Mouse (Mus musculus) thymus, postnatal 10 days (tissue): Measurements from ENCODE around the gene Eef2.

Experiments
- DNase-seq, 2 experiments: peaks; one replicate each; pipeline ENCODE4 v3.0.0; 2021; ENCODE audit warnings: low spot score in 2 of 2

Eef2 gene

DNA sequence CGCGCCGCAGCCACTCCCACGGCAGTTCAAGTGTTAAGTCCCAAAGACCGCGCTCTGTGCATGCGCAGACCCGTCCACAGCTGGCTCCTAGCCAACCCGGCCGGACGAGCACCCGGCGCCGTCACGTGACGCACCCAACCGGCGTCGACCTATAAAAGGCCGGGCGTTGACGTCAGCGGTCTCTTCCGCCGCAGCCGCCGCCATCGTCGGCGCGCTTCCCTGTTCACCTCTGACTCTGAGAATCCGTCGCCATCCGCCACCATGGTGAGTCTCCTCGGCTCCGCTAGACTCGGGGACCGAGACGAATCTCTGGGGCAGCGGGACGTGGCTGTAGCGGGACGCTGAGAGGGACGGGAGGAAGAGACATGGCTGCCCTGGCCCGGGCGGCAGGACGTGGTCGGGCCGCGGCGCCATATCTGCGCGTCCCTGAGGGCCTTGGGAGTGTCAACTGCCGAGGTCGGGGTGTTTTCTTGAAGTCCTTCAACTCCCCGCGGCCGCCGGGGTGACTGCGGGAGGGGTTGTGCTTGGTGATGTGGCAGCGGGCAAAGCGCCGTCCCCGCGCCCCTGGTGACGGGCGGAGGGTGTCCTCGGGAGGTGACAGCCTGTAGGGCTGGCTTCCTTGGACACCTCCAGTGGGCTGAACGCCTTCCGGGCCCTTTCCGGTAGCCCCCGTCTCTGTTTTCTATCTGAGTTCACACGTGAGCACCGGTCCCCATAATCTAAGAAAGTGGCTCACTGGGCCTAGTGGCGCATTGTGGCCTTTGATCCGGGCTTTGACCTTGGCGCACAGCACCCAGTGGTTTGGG is at the start of gene Eef2:
Gene Eef2 (plus strand): TSS at position 166 of the 806 bp plus-strand sequence.
- DNase-seq = peak; percentile 97 to 98

DNA sequence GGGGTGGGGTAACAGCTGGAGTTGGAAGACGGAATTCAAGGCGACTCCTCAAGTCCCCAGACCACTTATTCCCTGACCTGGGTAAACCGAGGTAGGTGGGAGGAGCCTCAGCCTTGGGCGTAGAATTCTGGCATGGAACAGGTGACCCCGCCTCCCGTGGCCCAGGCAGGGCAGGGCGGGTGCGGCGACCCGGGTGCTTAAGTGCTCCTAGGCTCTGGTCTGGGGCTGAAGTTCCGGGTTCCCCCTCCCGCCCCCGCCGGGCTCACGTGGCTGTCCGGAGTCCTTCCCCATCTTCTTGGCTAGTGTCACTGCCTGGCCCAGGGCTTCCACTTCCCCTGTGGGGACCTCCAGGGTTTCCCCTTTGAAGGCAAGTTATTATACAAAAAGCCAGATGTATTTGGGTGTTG is 42.2 kb upstream of the Eef2 start:
- DNase-seq = no peak

DNA sequence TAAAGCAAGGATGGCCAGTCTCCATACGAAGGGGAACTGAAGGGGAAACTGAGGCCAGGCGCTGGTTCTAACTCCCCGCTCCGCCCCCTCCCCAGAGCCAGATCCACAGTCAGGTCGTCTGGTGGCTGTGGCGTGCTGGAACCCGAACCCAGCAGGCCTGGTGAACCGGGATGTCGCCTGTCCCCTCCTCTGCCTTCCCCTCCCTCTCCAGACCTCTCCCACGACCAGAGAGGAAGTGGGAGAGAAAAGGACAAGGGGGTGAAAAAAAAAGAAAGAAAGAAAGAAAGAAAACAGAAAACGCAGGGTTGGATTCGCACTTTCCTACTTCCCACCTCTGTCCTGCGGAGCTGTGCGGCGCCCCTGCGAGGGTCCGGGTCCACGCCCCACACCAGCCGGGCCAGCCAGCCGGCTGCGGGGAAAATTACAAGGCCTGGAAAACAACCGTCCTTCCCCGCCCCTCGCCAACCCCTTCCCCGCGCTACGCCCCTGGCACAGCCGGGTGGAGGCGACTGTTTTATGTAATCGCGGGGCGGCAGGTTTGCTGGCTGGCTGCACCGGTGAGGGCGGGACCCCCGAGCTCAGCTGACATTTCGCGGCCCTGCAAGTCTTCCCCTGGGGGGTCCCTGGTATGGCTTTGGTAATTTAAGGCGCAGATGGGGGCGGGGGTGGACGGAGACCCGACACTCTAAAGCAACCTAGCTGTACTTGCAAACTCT is 41.3 kb upstream of the Eef2 start, which contains the start of gene Zbtb7a:
Gene Zbtb7a (plus strand): TSS at position 255 of the 716 bp plus-strand sequence.
- peak; percentile 25 to 36 for DNase-seq

DNA sequence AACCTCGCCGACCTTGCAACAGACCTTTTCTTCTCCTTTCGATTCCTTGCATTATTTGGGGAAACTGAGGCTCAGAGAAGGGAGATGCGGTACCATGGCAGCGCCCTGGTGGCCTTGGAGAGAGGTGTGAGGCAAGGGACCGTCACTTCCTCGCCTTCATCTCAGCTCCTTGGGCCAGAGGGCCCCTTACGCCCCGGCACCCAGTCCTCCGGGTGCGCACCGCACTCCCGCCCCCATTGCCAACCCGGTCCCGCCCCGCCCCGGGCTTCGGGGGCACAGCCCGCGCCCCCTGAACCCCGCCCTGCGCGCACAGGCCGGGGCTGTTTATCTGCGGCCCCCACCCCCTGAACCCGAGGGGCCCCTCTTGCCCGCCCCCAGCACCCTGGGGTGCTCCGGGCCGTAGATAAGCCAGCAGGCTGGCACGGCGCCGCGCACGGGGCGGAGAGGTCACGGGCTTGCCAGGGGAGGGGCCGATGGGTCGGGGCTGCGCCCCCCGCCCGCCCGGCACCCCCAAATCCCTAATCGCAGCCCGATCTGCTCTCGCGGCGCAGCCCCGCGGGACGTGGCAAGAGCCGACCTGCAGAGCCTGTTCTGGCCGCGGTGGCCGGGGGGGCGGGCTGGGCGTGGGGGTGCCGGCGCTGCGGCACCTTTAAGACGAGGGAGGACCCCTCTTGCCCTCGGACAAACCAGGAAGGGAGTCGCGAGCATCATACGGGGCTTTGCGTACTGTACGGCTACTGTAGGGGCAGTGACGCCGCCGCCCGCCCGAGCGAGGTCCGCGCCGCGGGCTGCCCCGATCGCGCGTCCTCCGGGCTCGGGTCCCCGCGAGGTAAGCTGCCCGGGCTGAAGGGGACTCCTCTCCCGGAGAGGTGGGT is 40.4 kb upstream of the Eef2 start:
- peak; percentile 42 to 51 for DNase-seq

DNA sequence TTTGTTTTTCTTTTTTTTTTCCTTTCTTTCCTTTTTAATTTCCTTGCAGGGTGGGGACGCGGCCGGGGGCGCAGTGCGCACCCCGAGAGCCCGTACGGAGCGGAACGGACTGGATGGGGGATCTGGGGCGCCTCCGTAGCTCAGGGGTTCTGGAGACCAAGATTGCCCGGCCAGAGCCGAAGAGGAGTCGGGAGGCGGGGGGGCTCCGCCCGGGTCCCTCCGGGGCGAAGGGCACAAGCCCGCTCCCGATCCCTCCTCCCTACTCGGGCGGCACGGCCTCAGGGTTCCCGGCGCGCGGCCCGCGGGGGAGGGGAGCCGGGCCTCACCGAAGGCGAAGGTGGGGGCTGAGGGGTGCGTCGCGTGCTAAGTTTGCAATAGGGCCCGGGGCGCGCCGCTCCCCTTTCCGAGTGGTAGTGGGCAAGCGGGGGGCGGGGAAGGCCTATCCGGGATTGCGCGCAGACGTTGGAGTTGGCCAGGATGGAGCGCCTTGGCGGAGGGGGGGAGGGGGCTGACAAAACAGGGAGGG is 39.7 kb upstream of the Eef2 start:
- DNase-seq = peak; percentile 81 to 84

DNA sequence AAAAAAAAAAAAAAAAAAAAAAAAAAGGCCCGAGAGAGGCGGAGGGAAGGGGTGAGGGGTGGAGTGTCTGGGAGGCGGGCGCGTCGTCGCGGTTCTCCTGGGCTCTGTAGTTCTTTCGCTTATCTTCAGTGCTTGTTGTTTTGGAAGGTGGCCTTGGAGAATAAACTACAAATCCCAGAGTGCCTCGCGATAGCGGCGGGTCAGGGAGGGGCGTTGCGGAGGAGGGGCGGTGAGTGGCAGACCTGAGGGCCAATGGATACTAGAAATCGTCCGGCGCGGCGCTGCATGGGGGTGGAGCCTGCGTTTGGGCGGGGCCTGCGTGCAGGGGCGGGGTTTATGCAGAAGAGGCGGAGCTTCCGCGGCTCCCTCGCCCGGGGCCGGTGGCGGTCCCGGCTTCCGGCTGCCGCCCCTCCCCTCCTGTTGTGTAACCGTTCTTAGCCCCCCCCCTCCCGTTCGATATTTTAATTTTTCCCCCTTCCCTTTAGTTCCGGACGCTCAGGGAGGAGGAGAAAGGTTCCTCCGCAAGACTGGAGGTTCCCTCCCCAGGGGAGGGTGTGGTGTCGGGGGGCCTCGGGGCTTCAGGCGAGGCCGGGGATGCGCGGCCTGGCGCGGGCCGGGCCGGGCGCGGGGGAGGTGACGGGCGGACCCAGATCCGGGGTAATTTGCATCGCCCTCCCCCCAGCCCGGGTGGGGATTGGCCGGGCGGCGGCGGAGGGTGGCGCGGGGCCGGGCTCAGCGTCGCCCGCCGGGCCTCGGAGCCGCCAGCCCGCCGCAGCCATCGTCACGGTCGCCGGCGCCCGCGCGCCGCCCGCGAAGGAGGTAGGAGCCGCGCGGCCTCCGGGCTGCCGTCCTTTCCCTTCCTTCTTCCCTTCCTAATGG is 38.9 kb upstream of the Eef2 start:
- DNase-seq = peak; percentile 99 to 100

DNA sequence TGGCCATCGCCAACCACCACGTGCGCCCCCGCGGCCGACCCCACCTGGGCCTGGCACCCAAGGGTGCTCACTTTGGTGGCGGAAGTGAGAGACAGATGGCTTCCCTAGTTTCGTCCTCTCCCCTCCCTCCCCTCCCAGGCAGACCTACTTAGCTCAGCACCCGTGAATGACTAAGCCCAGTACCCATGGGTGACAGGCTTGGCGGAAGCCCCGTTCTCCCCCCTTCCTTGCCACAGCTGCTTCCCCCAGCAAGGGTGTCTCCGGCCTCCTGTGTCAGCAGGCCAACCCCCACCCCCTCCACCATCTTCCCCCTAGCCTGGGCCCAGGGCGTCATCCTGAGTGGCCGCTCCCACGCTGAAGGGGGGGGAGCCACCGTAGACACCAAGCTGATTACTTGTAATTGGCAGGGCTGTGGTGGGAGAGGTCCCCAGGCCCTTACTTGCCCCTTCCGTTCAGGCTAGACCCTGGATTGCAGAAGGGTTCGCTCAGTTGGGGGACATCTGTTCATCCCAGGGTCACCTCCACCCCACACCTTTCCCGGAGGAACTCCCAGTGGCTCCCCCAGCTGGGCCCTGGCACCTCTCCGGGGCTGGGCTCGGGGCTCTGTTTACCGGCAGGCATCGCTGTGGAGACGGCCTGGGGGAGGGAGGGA is 38.2 kb upstream of the Eef2 start:
- DNase-seq = peak; percentile 64 to 70

DNA sequence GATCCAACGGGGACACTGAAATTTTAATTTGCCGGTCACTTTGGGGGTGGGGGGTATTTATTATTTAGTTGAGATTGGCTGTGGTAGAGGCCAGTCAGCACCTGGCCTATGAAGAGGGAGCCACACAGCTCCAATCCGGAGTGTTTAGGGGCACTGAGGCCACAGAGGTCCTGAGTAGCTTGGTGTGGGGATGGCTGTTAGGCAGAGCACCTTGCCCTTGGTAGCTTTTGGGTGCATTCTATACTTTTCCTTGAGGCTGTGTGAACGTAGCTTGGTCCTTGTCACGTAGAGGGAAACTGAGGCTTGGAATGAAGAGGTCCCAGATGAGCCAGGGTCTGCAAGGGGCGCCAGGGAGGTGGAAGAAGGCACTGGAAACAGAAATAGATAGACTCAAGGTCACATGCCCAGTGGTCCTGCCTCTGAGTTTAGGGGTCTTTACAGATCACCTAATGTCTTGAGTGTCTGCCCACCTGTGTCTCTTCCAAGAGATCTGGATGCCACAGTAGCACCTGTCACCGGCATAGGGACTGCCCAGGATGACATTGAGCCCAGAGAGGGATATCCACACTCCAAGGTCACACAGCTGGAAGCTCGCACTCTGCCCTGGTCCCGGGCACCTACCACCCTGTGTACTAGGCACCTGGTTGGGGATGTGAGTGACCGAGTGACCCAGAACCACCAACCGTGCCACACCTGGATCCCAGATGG is 37.5 kb upstream of the Eef2 start:
- DNase-seq = no peak

DNA sequence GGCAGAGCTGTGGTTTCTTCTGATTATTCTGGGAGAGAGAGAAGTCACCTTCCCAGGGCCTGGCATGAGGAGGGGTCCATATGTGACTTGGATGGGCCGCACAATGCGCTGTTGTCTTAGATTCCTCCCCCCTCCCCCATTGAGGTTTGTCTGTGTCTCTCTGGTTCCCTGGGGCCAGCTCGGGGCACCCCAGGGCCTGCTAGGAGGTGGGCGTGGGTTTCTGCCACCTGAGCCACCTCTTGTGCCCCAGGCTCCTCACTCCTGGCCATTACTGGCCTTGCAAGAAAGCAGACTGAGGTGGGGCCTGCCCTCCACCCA is 36.9 kb upstream of the Eef2 start:
- DNase-seq = no peak

DNA sequence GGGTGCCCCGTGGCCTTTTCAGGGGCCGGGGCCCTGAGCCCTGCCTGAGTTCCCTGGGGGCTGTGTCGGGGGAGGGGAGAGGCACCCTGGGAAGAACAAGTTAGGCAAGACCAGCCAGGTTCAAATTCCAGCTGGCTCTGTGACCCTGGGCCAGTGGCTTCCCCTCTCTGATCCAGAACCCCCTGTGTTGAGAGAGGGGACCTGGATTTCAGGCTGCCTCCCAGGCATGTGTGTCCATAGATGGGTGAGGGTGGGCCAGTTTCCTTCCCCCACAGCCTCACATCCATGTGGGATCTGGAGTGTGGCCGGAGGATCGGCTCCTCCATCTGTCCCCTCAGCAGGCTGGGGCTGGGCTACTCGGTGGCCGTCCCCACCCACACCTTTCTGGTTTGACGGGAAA is 36.4 kb upstream of the Eef2 start:
- DNase-seq = no peak

DNA sequence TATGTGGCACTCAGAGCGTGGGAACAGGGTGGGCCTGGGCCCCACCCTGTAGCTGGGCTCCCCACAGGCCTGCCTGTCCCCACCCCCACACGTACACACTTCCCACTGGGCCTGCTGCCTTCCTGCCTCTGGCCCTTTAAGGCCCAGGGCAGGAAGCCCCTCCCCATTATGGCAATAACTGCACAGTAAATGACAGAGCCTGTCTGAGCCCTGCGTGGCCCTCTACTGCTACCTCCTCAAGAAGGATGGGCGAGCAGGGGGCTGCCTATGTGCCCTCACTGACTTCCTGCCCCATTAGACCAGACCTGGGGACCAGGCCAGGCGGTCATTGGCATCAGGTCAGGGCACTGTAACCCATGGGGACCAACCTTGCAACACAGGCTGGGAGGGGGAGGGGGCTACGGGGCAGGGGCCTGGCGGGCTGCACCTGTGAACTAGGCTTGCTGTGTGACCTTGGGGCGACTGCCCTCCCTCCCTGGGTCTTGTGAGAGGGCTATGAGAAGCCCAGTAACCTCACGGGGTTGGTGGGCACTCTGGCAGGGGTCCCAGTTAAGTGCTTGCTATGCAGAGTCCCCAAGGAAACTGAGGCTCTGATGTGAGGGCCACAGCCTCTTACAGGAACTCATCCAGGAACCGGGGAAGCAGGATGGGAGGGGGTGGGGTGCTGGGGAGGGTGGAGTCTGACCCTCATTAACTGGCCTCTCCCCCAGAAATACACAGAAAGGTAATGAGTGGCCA is 35.5 kb upstream of the Eef2 start:
- no peak for DNase-seq

DNA sequence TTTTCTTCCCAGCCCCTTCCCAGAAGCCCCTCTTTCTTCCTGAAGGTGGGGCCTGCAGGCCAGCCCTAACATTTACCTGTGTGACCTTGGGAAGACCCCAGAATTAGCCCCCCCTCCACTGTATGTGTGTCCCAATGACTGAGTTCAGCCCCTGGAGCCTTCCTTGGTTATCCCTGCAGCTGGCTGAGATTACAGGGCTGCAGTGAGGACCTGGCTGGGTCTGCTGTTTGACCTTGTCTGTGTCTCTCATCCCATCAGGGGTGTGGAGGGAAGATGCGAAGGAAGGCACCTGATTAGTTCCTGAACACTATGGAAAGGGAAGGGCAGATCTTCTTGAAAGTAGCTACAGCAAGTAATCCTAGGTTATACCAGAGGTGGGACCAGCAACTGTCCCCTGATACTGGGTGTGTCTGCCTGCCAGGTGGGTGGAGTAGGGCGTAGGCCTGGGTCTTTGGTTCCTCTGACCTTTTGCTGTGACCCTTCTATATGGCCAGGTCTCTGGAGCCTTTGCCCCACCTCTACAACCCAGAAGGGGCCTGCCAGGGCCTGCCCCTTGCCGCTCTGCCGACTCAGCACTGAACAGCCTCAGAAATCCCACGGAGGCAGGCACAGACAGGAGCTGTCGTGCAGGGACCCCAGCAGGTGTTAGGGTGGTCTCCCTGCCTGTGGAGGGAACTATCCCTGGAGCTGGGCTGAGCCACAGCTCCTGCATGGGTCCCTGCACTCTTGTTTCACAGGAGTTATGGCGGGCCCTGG is 34.8 kb upstream of the Eef2 start:
- DNase-seq = no peak

DNA sequence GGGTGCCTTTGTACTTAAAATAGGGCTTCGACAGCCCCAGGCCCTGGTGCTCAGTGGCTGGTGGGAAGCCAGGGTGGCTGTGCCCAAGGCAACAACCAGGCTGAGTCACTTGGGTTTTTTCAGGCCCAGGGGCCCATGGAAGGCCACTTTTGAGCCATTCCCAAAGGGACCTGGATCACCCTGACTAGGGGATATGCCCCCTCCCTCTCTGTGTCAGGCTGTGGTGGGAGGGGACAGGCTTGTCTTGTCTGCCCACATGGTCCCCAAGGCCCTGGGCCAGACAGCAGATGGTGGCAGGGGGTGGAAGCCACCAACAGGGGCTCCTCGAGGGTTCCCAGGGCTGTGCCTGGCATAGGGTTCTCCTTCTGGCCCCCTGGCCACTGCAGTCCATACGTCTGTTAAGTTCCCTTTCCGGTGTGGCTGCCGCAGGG is 33.9 kb upstream of the Eef2 start:
- no peak for DNase-seq

DNA sequence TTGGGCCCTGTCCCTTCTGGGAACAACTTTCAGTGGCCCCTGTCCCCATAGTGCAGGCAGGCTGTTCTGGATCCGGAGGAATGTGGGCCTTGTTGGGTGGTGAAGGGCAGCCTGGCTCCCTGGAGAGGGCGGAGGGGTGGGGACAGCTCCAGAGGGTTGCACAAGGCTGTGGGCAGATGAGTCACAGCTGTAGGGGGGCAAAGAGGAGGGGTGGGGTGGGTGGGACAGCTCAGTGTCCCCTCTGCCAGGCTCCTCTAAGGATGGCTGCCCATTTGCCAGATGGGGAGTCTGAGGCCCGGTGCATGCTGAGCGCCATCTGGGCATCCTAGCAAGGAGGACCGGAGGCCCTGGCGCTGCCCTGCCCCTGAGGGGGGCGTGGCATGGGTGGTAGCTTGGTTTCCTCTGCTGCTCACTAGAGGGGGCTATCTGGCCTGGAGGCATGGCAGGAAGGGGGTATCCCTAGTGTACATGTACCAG is 33.2 kb upstream of the Eef2 start:
- DNase-seq = no peak

DNA sequence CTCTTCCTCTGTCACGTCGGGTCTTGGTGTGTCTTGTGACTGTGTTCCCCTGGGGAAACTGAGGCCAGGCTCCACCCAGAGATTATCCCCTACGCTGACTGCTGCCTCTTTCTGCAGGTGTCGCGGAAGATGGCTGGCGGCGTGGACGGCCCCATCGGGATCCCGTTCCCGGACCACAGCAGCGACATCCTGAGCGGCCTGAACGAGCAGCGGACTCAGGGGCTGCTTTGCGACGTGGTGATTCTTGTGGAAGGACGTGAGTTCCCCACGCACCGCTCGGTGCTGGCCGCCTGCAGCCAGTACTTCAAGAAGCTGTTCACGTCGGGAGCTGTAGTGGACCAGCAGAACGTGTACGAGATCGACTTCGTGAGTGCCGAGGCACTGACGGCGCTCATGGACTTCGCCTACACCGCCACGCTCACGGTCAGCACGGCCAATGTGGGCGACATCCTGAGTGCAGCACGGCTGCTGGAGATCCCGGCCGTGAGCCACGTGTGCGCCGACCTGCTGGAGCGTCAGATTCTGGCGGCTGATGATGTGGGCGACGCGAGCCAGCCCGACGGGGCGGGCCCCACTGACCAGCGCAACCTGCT is 32.5 kb upstream of the Eef2 start:
- no peak for DNase-seq

DNA sequence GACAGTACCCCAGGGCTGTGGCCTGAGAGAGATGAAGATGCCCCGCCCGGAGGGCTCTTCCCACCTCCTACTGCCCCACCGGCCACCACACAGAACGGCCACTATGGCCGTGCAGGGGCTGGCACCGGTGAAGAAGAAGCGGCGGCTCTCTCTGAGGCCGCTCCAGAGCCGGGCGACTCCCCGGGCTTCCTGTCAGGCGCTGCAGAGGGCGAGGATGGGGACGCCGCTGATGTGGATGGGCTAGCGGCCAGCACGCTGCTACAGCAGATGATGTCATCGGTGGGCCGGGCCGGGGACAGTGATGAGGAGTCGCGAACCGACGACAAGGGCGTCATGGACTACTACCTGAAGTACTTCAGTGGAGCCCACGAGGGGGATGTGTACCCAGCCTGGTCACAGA is 31.8 kb upstream of the Eef2 start:
- no peak for DNase-seq

DNA sequence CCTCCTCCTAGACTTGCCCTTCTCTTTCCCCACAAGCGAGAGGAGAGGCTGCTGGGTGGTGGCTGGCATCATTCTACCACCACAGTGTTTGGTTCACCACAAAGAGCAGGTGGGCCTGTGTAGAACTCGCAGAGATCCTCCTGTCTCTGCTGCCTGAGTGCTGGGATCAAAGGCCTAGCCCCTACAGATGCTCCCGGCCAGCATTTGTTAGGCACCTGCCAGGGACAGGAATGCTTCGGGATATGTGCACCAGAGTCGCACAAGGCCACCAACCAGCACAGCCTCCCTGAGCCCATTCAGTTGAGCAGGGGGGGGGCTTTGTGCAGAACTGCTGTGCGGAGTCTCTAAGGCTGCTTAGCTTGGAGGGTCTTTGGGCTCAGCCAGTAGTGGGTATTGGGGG is 31.1 kb upstream of the Eef2 start:
- no peak for DNase-seq

DNA sequence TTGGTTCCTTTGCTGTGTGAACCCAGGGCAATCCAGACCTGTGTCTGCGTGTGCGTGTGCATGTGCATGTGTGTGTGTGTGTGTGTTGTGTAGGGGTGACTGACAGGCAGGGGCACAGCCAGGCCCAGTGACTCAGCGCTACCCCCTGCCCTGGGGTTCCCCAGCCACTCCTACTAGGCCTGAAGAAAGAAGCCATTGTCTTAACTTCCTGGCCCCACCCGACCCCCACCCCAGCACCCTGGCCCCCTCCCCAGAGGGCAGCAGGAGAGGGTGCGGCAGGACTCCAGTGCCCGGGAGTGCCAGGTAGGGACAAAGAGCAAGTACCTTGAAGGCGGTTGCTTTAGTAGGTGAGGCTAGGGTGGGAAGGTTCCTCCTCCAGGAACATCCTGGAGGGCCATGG is 30.7 kb upstream of the Eef2 start:
- DNase-seq = no peak
